Mouse (Mus musculus) CH12.LX (cell line): ENCODE measurements at regions not wholly inside any gene's neighbourhood (a gene's known extent, or its start where the extent isn't known, plus 50 kb on each side); places are given as distances from the start of the nearest gene placed in this dataset.

ENCODE experiments used
- DNase-seq: peaks from one replicate; pipeline ENCODE4 v3.0.0-alpha.2; 2013; ENCODE audit errors: extremely low read depth
- H3K27ac ChIP-seq: 2 replicates; pipeline ENCODE4 v1.5.1; 2012; ENCODE audit warnings: low read depth, mild to moderate bottlenecking, control low read depth, moderate library complexity; ENCODE audit not compliant: insufficient read depth
- H3K27me3 ChIP-seq: replicated peaks from 2 replicates; pipeline ENCODE3; 2012; ENCODE audit warnings: inconsistent platforms
- H3K36me3 ChIP-seq, 2 experiments: replicated peaks in 1 of 2; 2 replicates each; pipeline versions ENCODE3 to v1.6.1; 2012; ENCODE audit warnings: inconsistent platforms in 1 of 2, low read length in 1 of 2, mild to moderate bottlenecking in 1 of 2, mixed read lengths in 1 of 2, moderate library complexity in 1 of 2; ENCODE audit not compliant: control insufficient read depth in 1 of 2, insufficient read depth in 1 of 2
- H3K4me1 ChIP-seq, 2 experiments: 2 replicates each; pipeline ENCODE4 v1.6.1; 2012; ENCODE audit warnings: inconsistent platforms in 1 of 2, moderate library complexity in 1 of 2; ENCODE audit not compliant: insufficient read depth in 2 of 2, control insufficient read depth in 1 of 2
- H3K4me2 ChIP-seq: 2 replicates; pipeline ENCODE4 v1.6.1; 2012; ENCODE audit warnings: low read depth, mild to moderate bottlenecking, control low read depth; ENCODE audit not compliant: poor library complexity, insufficient read depth, severe bottlenecking
- H3K4me3 ChIP-seq, 3 experiments: fragments of 150-350 bp in 1 of 3; sonication (generic) in 1 of 3; replicated peaks in 1 of 3; 2 replicates each; pipeline versions ENCODE3 to v1.5.1; 2011 to 2012; ENCODE audit warnings: low read depth in 2 of 3, low read length in 2 of 3, mild to moderate bottlenecking in 2 of 3, moderate library complexity in 2 of 3, control low read depth in 1 of 3, improper control_type of control experiment in 1 of 3, inconsistent platforms in 1 of 3, mixed read lengths in 1 of 3; ENCODE audit not compliant: poor library complexity in 1 of 3
- H3K79me2 ChIP-seq: replicated peaks from 2 replicates; pipeline ENCODE4 v1.6.1; 2012; ENCODE audit warnings: mild to moderate bottlenecking, moderate library complexity; ENCODE audit not compliant: control insufficient read depth, poor library complexity, insufficient read depth, severe bottlenecking; ENCODE audit errors: extremely low read depth
- H3K9ac ChIP-seq: 2 replicates; pipeline ENCODE4 v1.6.1; 2012; ENCODE audit warnings: low read depth, mild to moderate bottlenecking, control low read depth, moderate library complexity; ENCODE audit not compliant: insufficient read depth
- H3K9me3 ChIP-seq: replicated peaks from 2 replicates; pipeline ENCODE3; 2012; ENCODE audit warnings: low read length, inconsistent platforms, mixed read lengths
- CHD2 ChIP-seq: IDR thresholded peaks from 2 replicates; pipeline ENCODE4 v1.6.1; 2011; ENCODE audit warnings: low read length, improper control_type of control experiment
- CTCF ChIP-seq, 2 experiments: IDR thresholded peaks in 1 of 2; conservative IDR thresholded peaks in 1 of 2; 2 replicates each; pipeline ENCODE4 v1.5.1; 2011 to 2012; ENCODE audit warnings: low read depth in 2 of 2, low read length in 2 of 2, improper control_type of control experiment in 1 of 2, inconsistent platforms in 1 of 2, mild to moderate bottlenecking in 1 of 2, moderate library complexity in 1 of 2
- ELF1 ChIP-seq: IDR thresholded peaks from 2 replicates; pipeline ENCODE4 v1.6.1; 2014; ENCODE audit warnings: low read depth, mild to moderate bottlenecking, inconsistent platforms, low read length, improper control_type of control experiment
- EP300 ChIP-seq: IDR thresholded peaks from 2 replicates; pipeline ENCODE4 v1.6.1; 2011; ENCODE audit warnings: low read length, improper control_type of control experiment
- GABPA ChIP-seq: IDR thresholded peaks from 2 replicates; pipeline ENCODE4 v1.6.1; 2012; ENCODE audit warnings: low read depth, low read length, improper control_type of control experiment, inconsistent platforms; ENCODE audit not compliant: insufficient replicate concordance
- JUN ChIP-seq: IDR thresholded peaks from 2 replicates; pipeline ENCODE4 v1.6.1; 2011; ENCODE audit warnings: low read depth, mild to moderate bottlenecking, low read length, improper control_type of control experiment, moderate library complexity; ENCODE audit not compliant: insufficient read depth
- JUND ChIP-seq: conservative IDR thresholded peaks from 2 replicates; pipeline ENCODE4 v1.6.1; 2011; ENCODE audit warnings: low read depth, low read length, improper control_type of control experiment
- KAT2A ChIP-seq: IDR thresholded peaks from 2 replicates; pipeline ENCODE4 v1.6.1; 2012; ENCODE audit warnings: low read length, improper control_type of control experiment, inconsistent platforms; ENCODE audit not compliant: insufficient replicate concordance
- MAFK ChIP-seq: IDR thresholded peaks from 2 replicates; pipeline ENCODE4 v1.6.1; 2011; ENCODE audit warnings: low read length, improper control_type of control experiment; ENCODE audit not compliant: insufficient replicate concordance
- MAX ChIP-seq: IDR thresholded peaks from 2 replicates; pipeline ENCODE4 v1.6.1; 2011; ENCODE audit warnings: low read length, improper control_type of control experiment
- MAZ ChIP-seq: IDR thresholded peaks from 2 replicates; pipeline ENCODE4 v1.6.1; 2012; ENCODE audit warnings: low read depth, mild to moderate bottlenecking, inconsistent platforms, low read length, improper control_type of control experiment, moderate library complexity
- MEF2A ChIP-seq: IDR thresholded peaks from 2 replicates; pipeline ENCODE4 v1.6.1; 2014; ENCODE audit warnings: low read depth, mild to moderate bottlenecking, inconsistent platforms, low read length, improper control_type of control experiment, borderline replicate concordance
- MYC ChIP-seq: IDR thresholded peaks from 2 replicates; pipeline ENCODE4 v1.6.1; 2011; ENCODE audit warnings: low read depth, mild to moderate bottlenecking, improper control_type of control experiment, low read length
- RAD21 ChIP-seq: IDR thresholded peaks from 2 replicates; pipeline ENCODE4 v1.6.1; 2011; ENCODE audit warnings: low read depth, mild to moderate bottlenecking, low read length, improper control_type of control experiment, moderate library complexity
- RCOR1 ChIP-seq: conservative IDR thresholded peaks from 2 replicates; pipeline ENCODE4 v1.6.1; 2012; ENCODE audit warnings: low read depth, mild to moderate bottlenecking, inconsistent platforms, low read length, improper control_type of control experiment
- UBTF ChIP-seq: IDR thresholded peaks from 2 replicates; pipeline ENCODE4 v1.6.1; 2012; ENCODE audit warnings: low read depth, mild to moderate bottlenecking, inconsistent platforms, low read length, improper control_type of control experiment, moderate library complexity
- ZC3H11A ChIP-seq: IDR thresholded peaks from 2 replicates; pipeline ENCODE4 v1.6.1; 2012; ENCODE audit warnings: low read depth, mild to moderate bottlenecking, inconsistent platforms, low read length, improper control_type of control experiment
- ZKSCAN1 ChIP-seq: IDR thresholded peaks from 2 replicates; pipeline ENCODE4 v1.6.1; 2012; ENCODE audit warnings: low read depth, inconsistent platforms, low read length, improper control_type of control experiment, borderline replicate concordance
- dilution Hi-C: fragments of 300-500 bp; cut with MboI; formaldehyde crosslinking; loops from 2 replicates; pipeline ENCODE4 v1.14.3; 2020; ENCODE audit warnings: low sequenced_read_pairs; ENCODE audit not compliant: extremely low pct_unique_long_range_greater_than_20kb, extremely low pct_ligation_motif_present
- in situ Hi-C: fragments of 300-500 bp; cut with MboI; formaldehyde crosslinking; loops from 3 replicates; pipeline ENCODE4 v1.14.3; 2019; ENCODE audit warnings: low sequenced_read_pairs, low pct_ligation_motif_present, low pct_unique_long_range_greater_than_20kb, mixed read lengths

- Histone ChIP-seq H3K4me2 (no peak overlapping the region), H3K4me3 (no peak overlapping the region), H3K79me2 (no peaks in the 10 kb centered on the region), H3K27ac (no peak overlapping the region), H3K27me3 (no peaks in the 10 kb centered on the region), H3K9ac (no peak overlapping the region), H3K4me1 (peaks cover 0 to 10% of the 10 kb centered on the region in 2 experiments; a peak in 2 of 4 replicates), H3K9me3 (no peaks in the 10 kb centered on the region), H3K36me3 (no peaks in the 10 kb centered on the region)
- dilution Hi-C loops (no loop called here), in situ Hi-C loops (no loop called here)
- no peak for TF ChIP-seq KAT2A
- no peak for TF ChIP-seq CHD2
- TF ChIP-seq EP300: no peak
- TF ChIP-seq GABPA: no peak
- no peak for TF ChIP-seq JUND
- TF ChIP-seq MAX: no peak
- no peak for TF ChIP-seq MEF2A
- no peak for TF ChIP-seq MYC
- TF ChIP-seq RCOR1: no peak
- TF ChIP-seq RAD21: no peak
- no peak for TF ChIP-seq MAFK
- no peak for TF ChIP-seq JUN
- no peak for DNase-seq
These were observed 212.0 kb downstream of the Sptssa start for GRCm38 (mm10) chr12:54444416-54444815.

GRCm38 (mm10) chr12:54443285-54443684 lies 213.1 kb downstream of the Sptssa start:
- TF ChIP-seq ZC3H11A (no peak), CTCF (conservative IDR thresholded peaks at IDR 0.05 in 1 of 2, IDR thresholded peaks at IDR 0.05 in 1 of 2; ENCODE audit: low read depth in 2 of 2, low read length in 2 of 2) (no peak), CHD2 (no peak), MAX (no peak), UBTF (no peak), MAZ (no peak), RAD21 (no peak), ZKSCAN1 (no peak), ELF1 (no peak)
- no peaks in the 10 kb centered on the region for H3K9me3 ChIP-seq
- DNase-seq: no peak
- in situ Hi-C loops (no loop called here), dilution Hi-C loops (no loop called here)
- H3K36me3 ChIP-seq: no peaks in the 10 kb centered on the region
- H3K79me2 ChIP-seq: no peaks in the 10 kb centered on the region
- H3K4me2 ChIP-seq: no peak overlapping the region
- H3K27me3 ChIP-seq: no peaks in the 10 kb centered on the region
- H3K27ac ChIP-seq: no peak overlapping the region
- no peak overlapping the region for H3K4me3 ChIP-seq
- peaks cover 0 to 14% of the 10 kb centered on the region in 2 experiments; a peak in 2 of 4 replicates for H3K4me1 ChIP-seq
- H3K9ac ChIP-seq: no peak overlapping the region
